Mouse (Mus musculus) myocyte (in vitro differentiated cells): ENCODE measurements around the gene Klhl41.

Source experiments
- CEBPB ChIP-seq: IDR thresholded peaks from 2 replicates; pipeline ENCODE4 v1.6.1; 2011; ENCODE audit warnings: mild to moderate bottlenecking, moderate library complexity; ENCODE audit not compliant: poor library complexity, insufficient read depth, severe bottlenecking
- MAX ChIP-seq: IDR thresholded peaks from one replicate; pipeline ENCODE4 v1.6.1; 2011; ENCODE audit warnings: low read depth, mild to moderate bottlenecking, control low read depth
- POLR2A ChIP-seq: IDR thresholded peaks from one replicate; pipeline ENCODE4 v1.6.1; 2011; ENCODE audit warnings: low read depth, mild to moderate bottlenecking, control low read depth, moderate library complexity; ENCODE audit not compliant: insufficient read length
- POLR2AphosphoS2 ChIP-seq: IDR thresholded peaks from one replicate; pipeline ENCODE4 v1.6.1; 2011; ENCODE audit warnings: low read depth, control low read depth; ENCODE audit not compliant: insufficient read length
- SRF ChIP-seq: IDR thresholded peaks from one replicate; pipeline ENCODE4 v1.6.1; 2011; ENCODE audit warnings: low read depth; ENCODE audit not compliant: control insufficient read depth, insufficient read length
- TCF12 ChIP-seq: IDR thresholded peaks from one replicate; pipeline ENCODE4 v1.6.1; 2011; ENCODE audit warnings: mild to moderate bottlenecking, control low read depth; ENCODE audit not compliant: poor library complexity, insufficient read depth, severe bottlenecking
- USF1 ChIP-seq: IDR thresholded peaks from one replicate; pipeline ENCODE4 v1.6.1; 2011; ENCODE audit warnings: low read depth, mild to moderate bottlenecking, control low read depth, moderate library complexity

GRCm38 (mm10) chr2:69649716-69650115 lies 20.2 kb upstream of the Klhl41 start:
- TF ChIP-seq MAX, result no peak
- no peak for TF ChIP-seq CEBPB
- TF ChIP-seq SRF, result no peak
- no peak for TF ChIP-seq TCF12
- TF ChIP-seq POLR2AphosphoS2, result no peak
- TF ChIP-seq POLR2A, result no peak
- no peak for TF ChIP-seq USF1
